Mouse (Mus musculus) forebrain, embryonic 11.5 days (tissue): ENCODE data around the gene Gm11634. TPM values are rescaled to one million over a fixed set of nuclear protein-coding genes. Genes with fewer than 3 reads are reported as not detected.
"Not testable (repeated sequence)": the region's sequence is repeated elsewhere in the genome, so short reads cannot be mapped to it uniquely, and the experiment has no call there.

Experiments
- ATAC-seq: fragments of 200-750 bp; cut with Nextera tagmentation; replicated peaks from 2 replicates; pipeline ENCODE4 v1.8.0; 2017; ENCODE audit warnings: moderate TSS enrichment; ENCODE audit not compliant: low FRiP score
- DNase-seq: peaks from one replicate; pipeline ENCODE4 v3.0.0-alpha.2; 2017; ENCODE audit warnings: low spot score
- H3K27ac ChIP-seq: fragments of 300-500 bp; sonication (generic); 2 replicates; pipeline ENCODE4 v1.5.1; 2014; ENCODE audit warnings: low read depth, low read length
- H3K27me3 ChIP-seq: fragments of 300-500 bp; sonication (generic); 2 replicates; pipeline ENCODE4 v1.6.1; 2014; ENCODE audit warnings: mild to moderate bottlenecking, low read length, mixed read lengths; ENCODE audit not compliant: control insufficient read depth, insufficient read depth
- H3K36me3 ChIP-seq: fragments of 300-500 bp; sonication (generic); 2 replicates; pipeline ENCODE4 v1.6.1; 2014; ENCODE audit warnings: mild to moderate bottlenecking, low read length, moderate library complexity, mixed read lengths; ENCODE audit not compliant: control insufficient read depth, insufficient read depth
- H3K4me1 ChIP-seq: fragments of 300-500 bp; sonication (generic); replicated peaks from 2 replicates; pipeline ENCODE4 v1.6.1; 2014; ENCODE audit warnings: low read length, mixed read lengths; ENCODE audit not compliant: control insufficient read depth, insufficient read depth
- H3K4me2 ChIP-seq: fragments of 300-500 bp; sonication (generic); 2 replicates; pipeline ENCODE4 v1.6.1; 2014; ENCODE audit warnings: low read depth, mild to moderate bottlenecking, low read length, moderate library complexity, mixed read lengths; ENCODE audit not compliant: severe bottlenecking
- H3K4me3 ChIP-seq: fragments of 300-500 bp; sonication (generic); 2 replicates; pipeline ENCODE4 v1.5.1; 2014; ENCODE audit warnings: low read depth, low read length
- H3K9ac ChIP-seq: fragments of 300-500 bp; sonication (generic); 2 replicates; pipeline ENCODE4 v1.6.1; 2014; ENCODE audit warnings: low read length
- H3K9me3 ChIP-seq: fragments of 300-500 bp; sonication (generic); 2 replicates; pipeline ENCODE4 v1.6.1; 2016; ENCODE audit warnings: low read length, mixed read lengths; ENCODE audit not compliant: control insufficient read depth
- WGBS: fragments of 180-500 bp; shearing (Covaris S2); extraction: QIAGEN DNeasy Blood & Tissue Kit; methylation state at CpG from one replicate; pipeline ENCODE4 v1.1.7; 2014; 5-methylcytosine and 5-hydroxymethylcytosine counted together
- polyA plus RNA-seq: library from polyadenylated mRNA; unstranded; fragments of >200 nt; fragmentation: Nextera tagmentation; extraction: Ambion mirVana; gene quantifications from 2 replicates; pipeline ENCODE4 v1.2.1, GENCODE M21; 2014

Gene Gm11634
- polyA plus RNA-seq, 1 experiment from 2014 or later, result 0.44 TPM

GRCm38 (mm10) chr11:101610445-101610844 is 11.4 kb upstream of the Gm11634 start:
- 50% methylated on average over 11 of the region's 11 CpGs for WGBS
- no peaks in the 10 kb centered on the region; the same call in none of the 2 replicates for H3K4me1 ChIP-seq

GRCm38 (mm10) chr11:101607134-101607533 is 8.1 kb upstream of the Gm11634 start:
- DNase-seq, H3K9ac ChIP-seq, H3K4me1 ChIP-seq, H3K27ac ChIP-seq, H3K27me3 ChIP-seq, H3K36me3 ChIP-seq, H3K9me3 ChIP-seq, H3K4me3 ChIP-seq, ATAC-seq, H3K4me2 ChIP-seq: not testable (repeated sequence)
- WGBS, result 90% methylated on average over 4 of the region's 4 CpGs

More at GRCm38 (mm10) chr11:101610445-101610844, 11.4 kb upstream of the Gm11634 start:
- H3K9ac ChIP-seq, result no peak overlapping the region
- no peak for DNase-seq
- no peak for ATAC-seq
- H3K4me3 ChIP-seq, result no peak overlapping the region
- H3K9me3 ChIP-seq, result no peaks in the 10 kb centered on the region
- no peak overlapping the region for H3K27ac ChIP-seq
- no peaks in the 10 kb centered on the region for H3K27me3 ChIP-seq
- H3K36me3 ChIP-seq, result no peaks in the 10 kb centered on the region
- H3K4me2 ChIP-seq, result no peak overlapping the region

GRCm38 (mm10) chr11:101604531-101605453 is 5.7 kb upstream of the Gm11634 start:
- peak overlapping the region; percentile 2; the same call in 1 of the 2 replicates for H3K9ac ChIP-seq
- H3K4me3 ChIP-seq, result peak overlapping the region; percentile 11; the same call in 1 of the 2 replicates
- H3K36me3 ChIP-seq, H3K27me3 ChIP-seq, H3K4me1 ChIP-seq, H3K9me3 ChIP-seq: not testable (repeated sequence)
- ATAC-seq (peak; percentile 82), DNase-seq (peak; percentile 92)
- H3K4me2 ChIP-seq, result peak overlapping the region; percentile 34
- H3K27ac ChIP-seq, result peak overlapping the region; percentile 41; the same call in 1 of the 2 replicates
- WGBS, result 1% methylated on average over 30 of the region's 30 CpGs

- H3K36me3 ChIP-seq, result no peaks in the 10 kb centered on the region
- no peaks in the 10 kb centered on the region for H3K9me3 ChIP-seq
- H3K27me3 ChIP-seq, result no peaks in the 10 kb centered on the region
- DNase-seq (no peak), ATAC-seq (no peak)
- no peak overlapping the region for H3K9ac ChIP-seq
- 2% methylated on average over 3 of the region's 3 CpGs for WGBS
- no peak overlapping the region for H3K4me3 ChIP-seq
- H3K4me1 ChIP-seq, result no peaks in the 10 kb centered on the region
- no peak overlapping the region for H3K27ac ChIP-seq
- H3K4me2 ChIP-seq, result peak overlapping the region; percentile 34; the same call in 1 of the 2 replicates
These were observed 5.1 kb upstream of the Gm11634 start for GRCm38 (mm10) chr11:101604116-101604515.

GRCm38 (mm10) chr11:101602491-101602890 is 3.4 kb upstream of the Gm11634 start:
- peak; percentile 73 for DNase-seq
- no peak overlapping the region for H3K4me3 ChIP-seq
- ATAC-seq, result no peak
- H3K36me3 ChIP-seq, result no peaks in the 10 kb centered on the region
- H3K4me2 ChIP-seq, result no peak overlapping the region
- WGBS, result 18% methylated on average over 3 of the region's 3 CpGs
- H3K27ac ChIP-seq, result no peak overlapping the region
- H3K9ac ChIP-seq, result no peak overlapping the region
- no peaks in the 10 kb centered on the region for H3K9me3 ChIP-seq
- no peaks in the 10 kb centered on the region for H3K4me1 ChIP-seq
- no peaks in the 10 kb centered on the region for H3K27me3 ChIP-seq

GRCm38 (mm10) chr11:101589989-101590624 is 8.9 kb downstream of the Gm11634 start:
- H3K9me3 ChIP-seq, result no peaks in the 10 kb centered on the region
- H3K27me3 ChIP-seq, result no peaks in the 10 kb centered on the region
- no peak overlapping the region for H3K27ac ChIP-seq
- H3K4me3 ChIP-seq, result no peak overlapping the region
- 76% methylated on average over 12 of the region's 12 CpGs for WGBS
- H3K4me1 ChIP-seq, result no peaks in the 10 kb centered on the region
- no peak for DNase-seq
- H3K36me3 ChIP-seq, result no peaks in the 10 kb centered on the region
- no peak overlapping the region for H3K4me2 ChIP-seq
- H3K9ac ChIP-seq, result no peak overlapping the region
- no peak for ATAC-seq

GRCm38 (mm10) chr11:101589444-101589843 is 9.6 kb downstream of the Gm11634 start:
- Histone ChIP-seq H3K9me3 (no peaks in the 10 kb centered on the region), H3K36me3 (no peaks in the 10 kb centered on the region), H3K27me3 (no peaks in the 10 kb centered on the region), H3K27ac (no peak overlapping the region), H3K4me3 (no peak overlapping the region), H3K4me2 (no peak overlapping the region), H3K9ac (no peak overlapping the region), H3K4me1 (no peaks in the 10 kb centered on the region)
- ATAC-seq (no peak), DNase-seq (peak; percentile 73)
- 31% methylated on average over 5 of the region's 5 CpGs for WGBS

- H3K4me2 ChIP-seq, result no peak overlapping the region
- 88% methylated on average over 7 of the region's 7 CpGs for WGBS
- no peak for DNase-seq
These were observed 10.2 kb downstream of the Gm11634 start for GRCm38 (mm10) chr11:101588868-101589267.

More at GRCm38 (mm10) chr11:101588868-101589267, 10.2 kb downstream of the Gm11634 start:
- Histone ChIP-seq H3K4me3 (no peak overlapping the region), H3K27me3 (no peaks in the 10 kb centered on the region), H3K4me1 (no peaks in the 10 kb centered on the region), H3K9me3 (no peaks in the 10 kb centered on the region), H3K27ac (no peak overlapping the region), H3K36me3 (no peaks in the 10 kb centered on the region), H3K9ac (no peak overlapping the region)
- no peak for ATAC-seq
